12 mouse cellular contexts compared by ENCODE assay signal in the genomic region with DNA sequence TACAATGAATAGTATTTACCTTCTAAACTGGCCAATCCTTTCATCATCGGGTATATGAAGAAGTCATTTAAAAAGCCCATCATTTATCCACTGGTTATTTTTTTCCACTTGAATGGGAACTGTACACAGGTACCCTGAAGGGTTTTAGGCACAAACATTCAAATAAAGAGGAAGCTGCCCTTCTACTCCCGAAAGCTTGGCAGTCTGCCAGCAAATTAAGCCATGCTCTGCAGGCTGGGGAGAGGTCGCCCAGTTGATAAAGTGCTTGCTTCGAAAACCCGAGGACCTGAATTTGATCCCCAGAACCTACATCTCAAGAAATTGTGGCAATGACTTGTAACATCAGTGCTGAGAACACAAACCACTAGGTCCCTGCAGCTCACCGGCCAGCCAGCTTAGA. TPM values are rescaled to one million over a fixed set of nuclear protein-coding genes. Genes with fewer than 3 reads are reported as not detected.
DNase-seq lines count a peak whose midpoint lies in the region; ATAC-seq lines count a peak whose summit lies in the region.
"Had no signal": no experiment of that assay in that cellular context is flagged by ENCODE, and none has a peak within 500 bp of the region (broad histone marks: within the 10 kb centered on the region; RNA-seq: fewer than 3 reads in every experiment).

No protein-coding gene starts in this region.

- H3K4me3 ChIP-seq in forebrain, embryonic 14.5 days (ENCODE audit: low read depth, low read length), result no peak overlapping the region
- H3K4me3 ChIP-seq in forebrain, embryonic 10.5 days, result no peak overlapping the region
- H3K4me3 ChIP-seq in limb, embryonic 11.5 days (ENCODE audit: low read depth, low read length), result no peak overlapping the region

- peak; percentile 71 for DNase-seq in forebrain, embryonic 14.5 days (ENCODE audit: low spot score)
- DNase-seq in forebrain, embryonic 10.5 days (ENCODE audit: extremely low spot score, low spot score), result no peak
- DNase-seq in lung, postnatal 10 days, result peak; percentile 8
- DNase-seq in lung, postnatal 36 days, result no peak
- DNase-seq in ZHBTc4 (ENCODE audit: low read depth, low spot score), result peak; percentile 15
- DNase-seq in limb, embryonic 11.5 days (ENCODE audit: low spot score), result peak; percentile 54
- no peak for DNase-seq in thymus, postnatal 10 days (ENCODE audit: low spot score in 2 of 2)
- DNase-seq: cerebellum, adult 2 months; heart, postnatal 10 days; lung, adult 18-20 months had no signal

- WGBS in forebrain, embryonic 14.5 days, result 24% methylated on average over 6 of the region's 6 CpGs
- WGBS in forebrain, embryonic 10.5 days, result 84% methylated on average over 6 of the region's 6 CpGs
- WGBS in limb, embryonic 11.5 days, result 64% methylated on average over 6 of the region's 6 CpGs

- no peak overlapping the region for H3K4me2 ChIP-seq in forebrain, embryonic 14.5 days (ENCODE audit: low read length)
- H3K4me2 ChIP-seq in limb, embryonic 11.5 days (ENCODE audit: low read depth, severe bottlenecking), result no peak overlapping the region

- H3K4me1 ChIP-seq in forebrain, embryonic 14.5 days (ENCODE audit: control insufficient read depth, insufficient read depth, low read length), result peaks cover 11% of the 10 kb centered on the region
- peaks cover 30% of the 10 kb centered on the region for H3K4me1 ChIP-seq in forebrain, embryonic 10.5 days
- no peaks in the 10 kb centered on the region for H3K4me1 ChIP-seq in limb, embryonic 11.5 days (ENCODE audit: control insufficient read depth, insufficient read depth, low read length)

- H3K9ac ChIP-seq in forebrain, embryonic 14.5 days (ENCODE audit: low read length), result no peak overlapping the region
- H3K9ac ChIP-seq in limb, embryonic 11.5 days (ENCODE audit: low read length), result no peak overlapping the region

- no peak overlapping the region for H3K27ac ChIP-seq in forebrain, embryonic 14.5 days (ENCODE audit: low read depth, low read length)
- H3K27ac ChIP-seq in forebrain, embryonic 10.5 days, result no peak overlapping the region
- H3K27ac ChIP-seq in limb, embryonic 11.5 days (replicated peaks; ENCODE audit: low read depth, low read length), result no peak overlapping the region

- peak; percentile 53; the same call in 1 of the 2 replicates for ATAC-seq in forebrain, embryonic 14.5 days
- ATAC-seq in limb, embryonic 11.5 days (ENCODE audit: insufficient number of reproducible peaks, low FRiP score, low TSS enrichment, low read depth), result no peak
- ATAC-seq: activated CD4-positive, CD25-positive, alpha-beta regulatory T cell, adult 4 months had no signal

- no peaks in the 10 kb centered on the region for H3K9me3 ChIP-seq in forebrain, embryonic 14.5 days (replicated peaks; ENCODE audit: control insufficient read depth, low read length)
- H3K9me3 ChIP-seq in forebrain, embryonic 10.5 days, result no peaks in the 10 kb centered on the region
- H3K9me3 ChIP-seq in limb, embryonic 11.5 days (ENCODE audit: control insufficient read depth, low read length), result no peaks in the 10 kb centered on the region

- H3K36me3 ChIP-seq in forebrain, embryonic 14.5 days (ENCODE audit: control insufficient read depth, insufficient read depth, low read length), result no peaks in the 10 kb centered on the region
- H3K36me3 ChIP-seq in forebrain, embryonic 10.5 days (replicated peaks), result no peaks in the 10 kb centered on the region
- H3K36me3 ChIP-seq in limb, embryonic 11.5 days (ENCODE audit: control insufficient read depth, insufficient read depth, low read length), result no peaks in the 10 kb centered on the region

- 0 out of 2 replicates have a peak, but pooled peaks cover 2% of the 10 kb centered on the region for H3K27me3 ChIP-seq in forebrain, embryonic 14.5 days (replicated peaks; ENCODE audit: control insufficient read depth, insufficient read depth, low read length)
- peaks cover 35% of the 10 kb centered on the region for H3K27me3 ChIP-seq in forebrain, embryonic 10.5 days (ENCODE audit: poor library complexity, severe bottlenecking)
- no peaks in the 10 kb centered on the region for H3K27me3 ChIP-seq in limb, embryonic 11.5 days (ENCODE audit: control insufficient read depth, insufficient read depth, low read length)
- H3K27me3 ChIP-seq: CH12.LX had no signal

RNA-seq across cellular contexts. Expression of a gene that starts 35.6 kb away (rescaled TPM):
- polyA plus RNA-seq in forebrain, embryonic 14.5 days (2014; fragmentation: Nextera tagmentation; extraction: Ambion mirVana), result not detected in 2 replicates
- 0.05 TPM in 1 of 2 replicates, not detected in the other for polyA plus RNA-seq in forebrain, embryonic 10.5 days (2016; fragmentation: Nextera tagmentation; extraction: Ambion mirVana)
- polyA plus RNA-seq in limb, embryonic 11.5 days (2014; fragmentation: Nextera tagmentation; extraction: Ambion mirVana), result 0.17 and 0.20 TPM in 2 replicates

Comparison
In these comparisons a context has a peak if more than half of its experiments do, and no peak if none do; other contexts are left out.
1. DNase-seq: peak in forebrain, embryonic 14.5 days (single experiment), lung, postnatal 10 days (single experiment), ZHBTc4 (single experiment) and limb, embryonic 11.5 days (single experiment); none in forebrain, embryonic 10.5 days (single experiment), lung, postnatal 36 days (single experiment) and thymus, postnatal 10 days (0 of 2).